Mouse (Mus musculus) megakaryocyte, embryonic 14.5 days (primary cell): ENCODE data around the gene Sgsm2.

Experiments
- FLI1 ChIP-seq: IDR thresholded peaks from 2 replicates; pipeline ENCODE4 v1.6.1; 2012; ENCODE audit warnings: low read length, inconsistent platforms, mixed read lengths
- GATA1 ChIP-seq: IDR thresholded peaks from 3 replicates; pipeline ENCODE4 v1.6.1; 2012; ENCODE audit warnings: mixed read lengths, low read length, inconsistent platforms, borderline replicate concordance

DNA sequence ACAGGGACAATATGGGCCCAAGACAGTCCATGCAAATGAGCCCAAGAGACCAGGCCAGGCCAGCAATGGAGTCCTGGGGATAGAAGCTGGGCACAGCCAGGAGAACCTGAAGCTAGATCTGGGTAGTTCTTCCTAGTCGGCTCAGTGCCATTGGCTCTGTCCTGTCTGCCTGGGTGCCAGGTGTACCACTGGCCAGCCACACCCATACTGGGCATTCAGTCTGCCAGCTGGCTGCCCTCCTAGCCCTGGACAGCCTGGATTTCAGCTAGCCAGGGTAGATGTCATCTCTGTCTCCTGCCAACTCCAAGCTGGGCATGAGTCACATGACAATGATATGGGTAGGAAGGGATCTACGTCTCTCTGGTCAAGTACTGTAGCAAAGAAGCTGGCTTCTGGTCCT is 29.7 kb downstream of the Sgsm2 start:
- TF ChIP-seq GATA1, result no peak
- TF ChIP-seq FLI1, result no peak
